Mouse (Mus musculus): ENCODE measurements around the gene Tspan9.

The Tspan9 gene

DNA sequence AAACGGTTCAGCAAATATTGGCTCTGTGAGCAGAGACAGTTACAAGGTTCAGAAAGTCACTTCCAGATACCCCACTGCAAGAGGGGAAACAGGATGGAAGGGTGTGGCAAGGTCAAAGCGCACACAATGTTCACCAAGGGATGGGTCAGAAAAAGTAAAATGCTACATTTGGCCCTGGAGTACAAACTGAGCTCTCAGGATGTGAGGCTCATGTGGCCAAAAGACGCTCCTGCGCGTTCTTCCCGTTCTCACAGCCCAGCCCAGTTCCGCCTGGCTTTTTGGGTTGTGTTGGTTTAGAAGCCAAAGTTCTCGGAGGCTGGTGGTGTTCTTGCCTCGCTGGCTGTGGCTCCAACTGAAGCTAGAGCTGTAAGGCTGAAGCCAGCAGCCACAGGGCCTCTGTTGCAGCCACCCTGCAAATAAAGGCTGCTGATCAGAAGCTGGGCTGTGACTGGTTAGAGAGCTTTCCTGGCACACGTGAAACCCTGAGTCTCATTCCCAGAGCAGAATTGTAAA is 9.7 kb downstream of the Tspan9 start:
- DNase-seq (ENCODE audit: low read depth), result no peak

DNA sequence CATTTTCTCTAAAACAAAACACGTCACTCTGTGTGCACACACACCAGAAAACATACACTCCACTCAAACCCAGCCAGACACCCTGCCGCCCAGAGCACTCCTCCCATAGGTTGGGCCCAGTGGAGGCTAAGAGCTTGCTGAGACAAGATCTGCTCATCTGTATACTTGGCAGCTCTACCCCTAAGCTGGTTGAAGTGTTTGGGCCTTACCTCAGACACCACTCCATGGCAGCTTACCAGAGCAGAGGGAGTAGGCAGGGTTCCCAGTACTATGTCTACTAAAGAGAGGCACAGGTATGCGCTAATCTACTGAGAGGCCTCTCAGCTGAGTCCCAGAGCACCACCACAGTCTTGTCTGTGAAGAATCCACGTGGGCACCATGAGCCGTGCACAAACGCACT is 10.8 kb downstream of the Tspan9 start:
- no peak for DNase-seq (ENCODE audit: low read depth)

DNA sequence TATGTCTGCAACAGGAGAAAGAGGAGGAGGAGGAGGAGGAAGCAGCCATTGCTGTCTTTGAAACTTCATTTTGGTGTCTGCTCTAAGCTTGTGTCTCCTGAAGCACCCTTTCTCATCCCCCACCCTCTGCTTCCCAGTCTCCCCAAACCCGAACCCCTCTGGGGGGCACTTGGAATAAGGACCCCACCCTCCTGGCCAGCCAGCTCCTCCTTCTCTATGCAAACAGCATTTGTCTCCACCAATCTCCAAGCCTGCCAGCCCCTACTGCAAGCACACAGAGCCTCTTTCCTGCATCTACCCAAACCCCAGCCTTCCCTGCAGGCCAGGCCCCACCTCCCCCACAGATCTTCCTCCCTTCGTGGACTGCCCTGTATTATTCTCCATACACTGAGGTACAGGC is 12.0 kb downstream of the Tspan9 start:
- DNase-seq (ENCODE audit: low read depth), result no peak

GRCm38 (mm10) chr6:128130686-128131085 is 12.7 kb downstream of the Tspan9 start:
- no peak for DNase-seq (ENCODE audit: low read depth)

- no peak for DNase-seq (ENCODE audit: low read depth)
Measured at GRCm38 (mm10) chr6:128129382-128129781, 14.0 kb downstream of the Tspan9 start.

GRCm38 (mm10) chr6:128127312-128127711 is 16.1 kb downstream of the Tspan9 start:
- DNase-seq (ENCODE audit: low read depth), result no peak

DNA sequence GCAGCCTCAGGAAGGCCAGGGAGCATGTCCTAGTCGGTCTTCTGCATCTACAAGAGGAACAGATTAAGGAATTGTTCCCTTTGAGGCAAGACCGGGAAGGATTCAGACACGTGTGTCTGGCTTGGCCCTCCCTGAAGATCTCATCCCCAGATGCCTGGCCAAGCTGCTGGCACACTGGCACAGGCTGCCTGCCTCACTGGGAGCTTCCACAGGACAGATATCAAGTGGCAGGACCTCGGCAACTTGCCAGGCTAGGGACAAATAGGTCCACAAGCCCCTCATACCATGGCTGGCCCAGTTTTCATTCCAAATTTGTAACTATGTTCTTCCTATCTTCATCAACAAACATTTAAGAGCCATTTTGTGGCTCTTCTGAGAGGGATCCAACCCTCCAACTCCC is 16.5 kb downstream of the Tspan9 start:
- no peak for DNase-seq (ENCODE audit: low read depth)

DNA sequence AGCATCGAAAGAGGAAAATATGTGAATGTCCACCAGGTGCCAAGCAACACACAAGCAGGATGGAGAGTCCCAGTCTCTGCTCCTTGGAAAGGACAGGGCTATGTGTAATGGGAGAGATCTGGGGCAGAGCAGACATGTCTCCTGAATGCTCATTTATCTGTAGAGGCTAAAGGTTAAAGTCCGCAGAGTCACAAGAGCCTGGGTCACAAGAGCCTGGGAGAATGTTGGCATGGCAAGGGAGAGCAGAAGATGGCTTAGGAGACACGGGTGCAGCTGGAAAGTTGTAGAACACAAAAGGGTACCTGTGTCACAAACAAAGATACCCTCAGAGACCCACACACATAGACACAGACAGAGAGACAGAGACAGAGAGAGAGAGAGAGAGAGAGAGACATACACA is 17.9 kb downstream of the Tspan9 start:
- DNase-seq (ENCODE audit: low read depth), result no peak

DNA sequence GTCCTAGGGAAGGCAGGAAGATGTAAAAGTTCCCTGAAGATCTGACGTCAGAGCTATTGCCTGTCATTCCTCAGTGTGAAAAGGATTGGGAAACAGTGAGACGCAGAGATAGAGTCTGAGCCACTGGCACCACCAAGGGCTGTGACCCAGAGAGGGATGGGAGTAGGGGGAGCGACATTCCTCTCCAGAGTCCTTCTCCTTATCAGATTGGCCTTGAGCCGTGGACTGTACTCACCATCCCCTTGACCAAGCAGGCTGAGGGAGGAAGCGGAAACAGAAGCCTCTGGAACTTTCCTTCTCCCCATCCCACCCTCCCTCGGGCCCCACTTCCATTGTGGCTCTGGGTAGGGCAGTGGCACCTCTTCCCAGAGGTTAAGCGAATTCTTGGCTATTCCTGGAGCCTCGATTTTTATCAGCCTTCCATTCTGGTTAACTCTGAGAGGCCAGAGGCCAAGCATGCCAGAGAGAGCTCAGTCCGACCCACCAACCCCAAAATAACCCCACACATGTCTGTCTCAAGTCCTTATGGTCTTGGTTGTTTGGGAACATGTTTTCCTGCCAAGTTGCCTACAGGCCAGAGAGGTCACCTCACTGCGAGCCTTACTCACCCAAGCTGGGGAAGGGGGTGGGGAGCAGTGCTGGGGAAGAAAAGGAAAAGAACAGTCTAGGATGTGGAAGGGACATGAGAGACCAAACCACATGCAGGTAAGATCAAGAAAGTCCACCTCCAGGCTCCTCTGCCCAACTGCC is 19.0 kb downstream of the Tspan9 start:
- no peak for DNase-seq (ENCODE audit: low read depth)

DNA sequence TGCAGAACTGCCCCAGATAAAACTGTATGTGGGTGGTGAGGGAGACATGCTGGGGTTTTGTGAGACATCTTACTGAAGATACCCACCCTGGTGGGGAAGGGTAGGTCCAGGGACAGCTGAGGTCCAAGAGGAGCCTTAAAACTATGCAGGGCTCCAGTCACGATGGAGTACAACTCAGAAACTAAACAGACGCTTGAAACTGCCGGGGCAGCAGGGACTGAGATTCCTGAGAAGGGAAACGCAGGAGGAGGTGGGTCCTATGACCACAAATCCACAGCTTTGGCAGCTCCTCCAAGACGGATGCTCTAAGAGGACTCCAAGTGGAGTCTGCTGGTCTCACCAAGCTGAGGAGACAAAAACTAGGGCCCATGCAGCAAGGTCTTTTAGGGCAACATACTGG is 21.3 kb downstream of the Tspan9 start:
- DNase-seq (ENCODE audit: low read depth), result peak; percentile 43

- DNase-seq (ENCODE audit: low read depth), result peak; percentile 91
Measured at GRCm38 (mm10) chr6:128121691-128122090, 21.7 kb downstream of the Tspan9 start.

DNA sequence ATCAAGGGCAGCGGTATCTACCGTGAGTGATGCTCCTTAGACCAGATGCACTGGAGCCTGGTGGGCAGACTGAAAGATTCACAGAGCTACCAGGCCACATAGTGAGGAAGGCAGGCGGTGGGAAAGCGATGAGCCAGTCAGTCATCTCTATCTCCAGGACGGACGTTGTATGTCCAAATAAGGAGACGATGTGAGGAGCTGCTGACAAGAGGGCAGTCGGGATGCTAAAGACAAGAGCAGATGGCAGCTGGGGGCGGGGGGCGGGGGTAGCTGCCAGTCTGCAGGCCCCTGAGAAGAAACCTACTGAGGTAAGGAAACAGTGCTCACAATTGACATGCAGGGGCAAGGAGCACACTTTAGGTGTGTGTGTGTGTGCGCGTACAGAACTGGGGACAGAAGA is 22.6 kb downstream of the Tspan9 start:
- DNase-seq (ENCODE audit: low read depth), result no peak

DNA sequence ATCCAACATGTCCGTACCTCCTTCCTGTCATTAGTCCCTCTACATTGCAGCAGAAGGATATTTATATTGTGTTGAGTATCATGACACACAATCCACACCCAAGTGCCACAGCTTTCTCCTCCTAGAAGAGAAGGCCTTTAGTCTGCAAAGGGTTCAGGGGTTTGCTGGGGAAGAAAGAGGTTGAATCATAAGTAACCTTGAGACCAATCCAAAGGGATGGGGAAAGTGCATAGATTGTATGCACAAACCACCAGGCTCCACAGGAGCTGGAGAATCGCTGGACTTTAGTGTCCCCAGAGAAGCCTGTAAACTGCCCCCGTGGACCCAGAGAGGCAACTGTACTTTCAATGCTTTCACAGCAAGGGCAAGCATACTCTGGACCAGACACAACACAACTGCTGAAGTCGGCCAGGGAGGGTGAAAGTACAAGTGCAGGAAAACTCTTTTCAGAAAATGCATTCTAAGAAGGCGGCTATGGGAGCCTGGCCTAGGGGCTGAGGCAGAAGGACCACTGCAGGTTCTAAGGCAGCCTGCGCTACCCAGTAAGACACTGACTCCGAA is 24.6 kb downstream of the Tspan9 start:
- DNase-seq (ENCODE audit: low read depth), result no peak

- no peak for DNase-seq (ENCODE audit: low read depth)
Measured at GRCm38 (mm10) chr6:128116836-128117542, 26.4 kb downstream of the Tspan9 start.

DNA sequence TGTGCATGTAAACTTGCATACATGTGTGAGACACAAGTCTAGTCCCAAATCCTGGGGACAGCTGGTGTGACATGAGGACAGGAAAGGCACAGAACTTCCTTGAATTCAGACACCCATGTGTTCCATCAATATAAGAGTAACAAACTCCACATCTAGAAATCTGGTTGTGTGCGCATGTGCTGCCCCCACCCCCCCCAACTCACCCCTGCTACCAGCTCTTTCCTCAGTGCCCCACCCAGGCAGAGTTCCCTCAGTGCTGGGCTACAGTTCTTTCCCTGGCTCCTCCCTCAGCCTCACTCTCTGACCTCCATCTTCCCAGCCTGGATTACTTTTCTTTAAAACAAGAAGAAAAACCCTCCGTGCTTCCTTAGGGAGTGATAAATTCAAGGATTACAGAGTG is 27.1 kb downstream of the Tspan9 start:
- no peak for DNase-seq (ENCODE audit: low read depth)

- no peak for DNase-seq (ENCODE audit: low read depth)
Measured at GRCm38 (mm10) chr6:128115121-128115520, 28.3 kb downstream of the Tspan9 start.

DNA sequence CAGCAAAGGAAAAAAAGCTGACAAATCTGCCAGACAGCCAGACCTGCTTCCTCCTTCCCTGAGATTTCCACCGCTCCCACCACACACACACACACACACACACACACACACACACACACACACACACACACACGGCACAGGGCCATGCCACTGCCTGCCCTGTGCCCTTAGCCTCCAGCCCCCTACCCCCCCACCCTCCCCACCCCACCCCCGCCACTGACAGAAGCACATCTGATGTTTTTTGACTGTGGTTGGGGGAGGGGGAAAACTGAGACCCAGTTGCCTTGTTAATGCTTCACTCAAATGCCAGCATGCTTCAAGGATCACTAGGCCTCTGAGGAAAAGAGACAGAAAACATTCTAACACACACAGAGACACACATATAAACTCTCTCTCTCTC is 30.8 kb downstream of the Tspan9 start:
- DNase-seq (ENCODE audit: low read depth), result no peak

DNA sequence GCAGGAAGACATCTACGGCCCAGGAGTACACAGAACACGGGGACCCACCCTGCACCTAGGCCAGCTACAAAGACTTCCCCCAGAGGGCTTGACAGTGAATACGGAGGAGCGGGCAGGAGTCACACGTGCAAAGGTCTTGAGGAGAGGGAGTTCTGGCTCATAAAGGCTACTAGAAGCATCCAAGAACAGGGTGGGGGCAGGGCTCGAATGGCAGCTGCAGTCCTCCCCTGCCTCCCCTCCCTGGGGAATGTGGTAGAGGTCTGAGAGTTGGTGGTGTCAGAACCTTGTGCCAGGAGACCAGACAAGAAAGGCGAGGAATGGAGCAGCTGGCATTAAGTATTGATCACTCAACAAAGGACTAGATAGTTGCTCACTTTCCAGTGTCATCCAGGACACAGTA is 31.6 kb downstream of the Tspan9 start:
- no peak for DNase-seq (ENCODE audit: low read depth)

- DNase-seq (ENCODE audit: low read depth), result peak; percentile 87
Measured at GRCm38 (mm10) chr6:128108324-128109035, 34.9 kb downstream of the Tspan9 start.

DNA sequence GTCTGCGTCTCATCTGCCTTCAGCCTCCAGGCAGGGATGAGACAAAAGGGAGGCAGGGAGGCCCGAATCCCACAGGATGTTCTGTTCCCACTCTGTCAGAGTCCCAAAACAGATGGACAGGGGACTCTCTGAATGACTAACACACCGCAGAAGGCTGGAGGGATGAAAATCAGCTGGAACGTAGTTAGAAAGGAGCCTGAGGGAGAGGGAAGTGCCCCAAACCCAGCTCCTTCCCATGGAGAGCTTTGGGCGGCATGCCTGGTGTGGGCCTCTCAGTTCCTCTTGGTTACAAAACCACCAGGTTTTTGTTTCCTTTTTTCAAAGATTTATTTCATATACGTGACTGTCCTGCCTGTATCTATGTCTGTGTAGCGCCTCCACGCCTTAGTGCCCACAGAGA is 35.7 kb downstream of the Tspan9 start:
- no peak for DNase-seq (ENCODE audit: low read depth)

DNA sequence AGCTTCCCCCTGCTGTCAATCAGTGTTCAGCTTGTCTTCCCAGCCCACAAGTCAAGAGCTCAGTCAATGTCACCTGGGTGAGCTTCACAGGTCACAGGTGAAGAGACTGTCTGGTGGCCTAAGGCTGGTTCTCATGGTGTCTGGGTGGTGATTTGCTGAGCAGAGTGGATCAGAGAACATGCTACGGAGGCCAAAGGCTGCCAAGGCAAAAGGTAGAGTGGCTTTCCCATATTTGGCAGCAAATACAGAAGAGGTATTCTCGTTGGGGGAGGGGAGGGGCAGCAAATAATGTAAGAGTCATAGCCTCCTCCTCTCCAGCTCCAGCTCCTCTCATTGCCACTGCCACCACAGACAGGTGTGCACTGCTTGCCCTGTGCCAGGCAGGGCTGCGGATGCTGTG is 37.2 kb downstream of the Tspan9 start:
- DNase-seq (ENCODE audit: low read depth), result no peak

GRCm38 (mm10) chr6:128104712-128105324 is 38.6 kb downstream of the Tspan9 start:
- no peak for DNase-seq (ENCODE audit: low read depth)
